In the genomic region with DNA sequence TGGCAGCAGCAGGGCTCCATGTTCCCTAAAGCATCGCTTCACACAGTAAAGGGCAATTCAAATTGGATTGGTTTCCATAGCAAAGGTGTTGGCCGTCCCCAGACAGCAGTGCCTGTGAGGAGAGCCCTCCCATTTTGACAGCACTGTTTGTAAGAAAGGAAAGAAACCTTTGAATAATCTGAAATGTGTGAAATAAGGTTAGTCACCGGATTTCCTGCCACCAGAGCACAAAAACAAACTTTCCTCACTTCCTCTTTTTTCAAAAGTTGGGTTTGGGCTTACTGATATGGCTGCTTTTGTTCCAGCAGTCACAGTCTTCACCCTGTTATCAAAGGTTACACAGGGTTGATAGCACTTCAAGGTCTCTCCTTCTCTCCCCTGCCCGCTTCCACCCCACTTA, we compare ENCODE assay signal across 11 mouse cellular contexts. TPM values are rescaled to one million over a fixed set of nuclear protein-coding genes. Genes with fewer than 3 reads are reported as not detected.
DNase-seq lines count a peak whose midpoint lies in the region; ATAC-seq and TF ChIP-seq lines count a peak whose summit lies in the region.
"Had no signal": no experiment of that assay in that cellular context is flagged by ENCODE, and none has a peak within 500 bp of the region (broad histone marks: within the 10 kb centered on the region; RNA-seq: fewer than 3 reads in every experiment).

No protein-coding gene starts in this region.

- in situ Hi-C loops in CH12.LX (cut with MboI; ENCODE audit: low pct_ligation_motif_present, low pct_unique_long_range_greater_than_20kb, low sequenced_read_pairs) = no loop called here

- H3K79me2 ChIP-seq in CH12.LX (replicated peaks; ENCODE audit: control insufficient read depth, extremely low read depth, insufficient read depth, poor library complexity, severe bottlenecking) = no peaks in the 10 kb centered on the region

- no peaks in the 10 kb centered on the region for H3K27me3 ChIP-seq in CH12.LX (replicated peaks)

- no peak for TF ChIP-seq POLR2A in CH12.LX (IDR thresholded peaks at IDR 0.05; ENCODE audit: low read depth, low read length)

- peaks cover 9 to 16% of the 10 kb centered on the region in 2 experiments for H3K4me1 ChIP-seq in CH12.LX (ENCODE audit: control insufficient read depth in 1 of 2, insufficient read depth in 2 of 2)
- H3K4me1 ChIP-seq: limb, embryonic 10.5 days had no signal

- TF ChIP-seq EP300 in CH12.LX (IDR thresholded peaks at IDR 0.05; ENCODE audit: low read length) = peak; percentile 65

- no peak overlapping the region for H3K27ac ChIP-seq in CH12.LX (ENCODE audit: insufficient read depth, low read depth)
- H3K27ac ChIP-seq: hindbrain, postnatal 0 days; limb, embryonic 10.5 days had no signal

- dilution Hi-C loops in CH12.LX (cut with MboI; ENCODE audit: extremely low pct_ligation_motif_present, extremely low pct_unique_long_range_greater_than_20kb, low sequenced_read_pairs) = no loop called here

- H3K4me2 ChIP-seq in CH12.LX (ENCODE audit: insufficient read depth, low read depth, poor library complexity, severe bottlenecking) = no peak overlapping the region

- no peak overlapping the region for H3K9ac ChIP-seq in CH12.LX (ENCODE audit: insufficient read depth, low read depth)

- ATAC-seq in inflammation-experienced regulatory T-cells, adult 6 months = peak; percentile 90
- ATAC-seq: hindbrain, postnatal 0 days had no signal

- DNase-seq in kidney, adult 9 months = peak; percentile 0
- DNase-seq in kidney, adult 11 months = no peak
- peak; percentile 53 for DNase-seq in CH12.LX (ENCODE audit: extremely low read depth)
- DNase-seq in skeletal muscle tissue, adult 2 months (ENCODE audit: low read depth, low spot score) = peak; percentile 0
- DNase-seq in right cerebral cortex, postnatal 25 days = no peak
- no peak for DNase-seq in cerebellum, adult 11-12 months
- DNase-seq in cerebellum, adult 8-10 months = no peak
- DNase-seq: lung, postnatal 14 days had no signal

- no peak for TF ChIP-seq RAD21 in CH12.LX (IDR thresholded peaks at IDR 0.05; ENCODE audit: low read depth, low read length)

- no peaks in the 10 kb centered on the region for H3K36me3 ChIP-seq in CH12.LX (replicated peaks in 1 of 2; ENCODE audit: control insufficient read depth in 1 of 2, insufficient read depth in 1 of 2, low read length in 1 of 2)
- H3K36me3 ChIP-seq: limb, embryonic 10.5 days had no signal

- H3K9me3 ChIP-seq in CH12.LX (replicated peaks; ENCODE audit: low read length) = no peaks in the 10 kb centered on the region
- H3K9me3 ChIP-seq: limb, embryonic 10.5 days had no signal

- no peak for TF ChIP-seq CTCF in CH12.LX (conservative IDR thresholded peaks at IDR 0.05 in 1 of 2, IDR thresholded peaks at IDR 0.05 in 1 of 2; ENCODE audit: low read depth in 2 of 2, low read length in 2 of 2)

- H3K4me3 ChIP-seq in CH12.LX (replicated peaks in 1 of 3; ENCODE audit: low read depth in 2 of 3, low read length in 2 of 3, poor library complexity in 1 of 3) = no peak overlapping the region
- H3K4me3 ChIP-seq: limb, embryonic 10.5 days had no signal

TF ChIP-seq in CH12.LX, 34 proteins besides CTCF, POLR2A, EP300 and RAD21:
- TF ChIP-seq BHLHE40 (IDR thresholded peaks at IDR 0.05; ENCODE audit: low read depth, low read length) (0 out of 2 replicates have a peak, but pooled peaks have one; percentile 20), MAFK (IDR thresholded peaks at IDR 0.05; ENCODE audit: insufficient replicate concordance, low read length) (no peak), IRF4 (IDR thresholded peaks at IDR 0.05; ENCODE audit: low read depth, low read length) (peak; percentile 60), MXI1 (IDR thresholded peaks at IDR 0.05; ENCODE audit: low read depth, low read length) (no peak)

RNA-seq across cellular contexts. Expression of gene Stk26, which starts 35.2 kb away (rescaled TPM):
- 0.04 and 0.21 TPM in 2 replicates for total RNA-seq in CH12.LX (2012; rRNA removed)
- 0.72 and 0.92 TPM in 2 replicates for total RNA-seq in CH12.LX (2014; rRNA removed)
- 0.35 and 0.57 TPM in 2 replicates for polyA plus RNA-seq in CH12.LX (2012; ENCODE audit: insufficient read length, low read depth)
- 10 to 100 TPM in 1 of 3 experiments, 1 to 10 TPM in 2; 9.3 to 16.3 (median 9.5) TPM for polyA plus RNA-seq in inflammation-experienced regulatory T-cells, adult 6 months (2017; shearing (Covaris generic))

Comparison
In these comparisons a context has a peak if more than half of its experiments do, and no peak if none do; other contexts are left out.
1. DNase-seq: peak in kidney, adult 9 months (single experiment), CH12.LX (single experiment) and skeletal muscle tissue, adult 2 months (single experiment); none in kidney, adult 11 months (single experiment), right cerebral cortex, postnatal 25 days (single experiment), cerebellum, adult 11-12 months (single experiment) and cerebellum, adult 8-10 months (single experiment).